Mouse (Mus musculus) small intestine, adult 2 months (tissue): Measurements from ENCODE around the gene Gls2. TPM values are rescaled to one million over a fixed set of nuclear protein-coding genes. Genes with fewer than 3 reads are reported as not detected.
A peak's percentile ranks its signal among the peaks of the same experiment; 100 is the strongest.

Source experiments
- H3K27ac ChIP-seq: fragments of 200-500 bp; 2 replicates; pipeline ENCODE4 v1.5.1; 2012; ENCODE audit warnings: low read depth, low read length, control low read depth, inconsistent platforms; ENCODE audit not compliant: insufficient read depth
- H3K27me3 ChIP-seq: fragments of 200-500 bp; 2 replicates; pipeline ENCODE4 v1.6.1; 2012; ENCODE audit warnings: mild to moderate bottlenecking, moderate library complexity, low read length, inconsistent platforms; ENCODE audit not compliant: control insufficient read depth, insufficient read depth
- H3K36me3 ChIP-seq: fragments of 200-500 bp; 2 replicates; pipeline ENCODE4 v1.6.1; 2012; ENCODE audit warnings: mild to moderate bottlenecking, low read length, control low read depth, inconsistent platforms; ENCODE audit not compliant: control insufficient read depth, insufficient read depth
- H3K4me1 ChIP-seq: fragments of 200-500 bp; 2 replicates; pipeline ENCODE4 v1.6.1; 2012; ENCODE audit warnings: low read length, inconsistent platforms, mixed read lengths; ENCODE audit not compliant: control insufficient read depth, insufficient read depth, insufficient read length
- H3K4me3 ChIP-seq: fragments of 200-500 bp; 2 replicates; pipeline ENCODE4 v1.5.1; 2012; ENCODE audit warnings: low read depth, mild to moderate bottlenecking, control low read depth, inconsistent platforms, low read length, moderate library complexity
- CTCF ChIP-seq: fragments of 200-500 bp; IDR thresholded peaks from 2 replicates; pipeline ENCODE4 v1.5.1; 2012; ENCODE audit warnings: low read depth, mild to moderate bottlenecking, control low read depth, inconsistent platforms, low read length, moderate library complexity, mixed read lengths; ENCODE audit not compliant: insufficient replicate concordance, insufficient read length; ENCODE audit errors: extremely low read depth
- POLR2A ChIP-seq: fragments of 200-500 bp; IDR thresholded peaks from 2 replicates; pipeline ENCODE4 v1.6.1; 2012; ENCODE audit warnings: low read depth, mild to moderate bottlenecking, control low read depth, inconsistent platforms, low read length, moderate library complexity
- WGBS: fragments of 180-500 bp; shearing (Covaris S2); methylation state at CpG from one replicate; pipeline ENCODE4 v1.1.7; 2018; 5-methylcytosine and 5-hydroxymethylcytosine counted together
- polyA plus RNA-seq: library from polyadenylated mRNA; depleted of rRNA; stranded (reverse); fragments of >200 nt; gene quantifications from 2 replicates; pipeline ENCODE4 v1.2.3, GENCODE M21; 2012

The Gls2 gene
- polyA plus RNA-seq, 1 experiment: 7.5 TPM

DNA sequence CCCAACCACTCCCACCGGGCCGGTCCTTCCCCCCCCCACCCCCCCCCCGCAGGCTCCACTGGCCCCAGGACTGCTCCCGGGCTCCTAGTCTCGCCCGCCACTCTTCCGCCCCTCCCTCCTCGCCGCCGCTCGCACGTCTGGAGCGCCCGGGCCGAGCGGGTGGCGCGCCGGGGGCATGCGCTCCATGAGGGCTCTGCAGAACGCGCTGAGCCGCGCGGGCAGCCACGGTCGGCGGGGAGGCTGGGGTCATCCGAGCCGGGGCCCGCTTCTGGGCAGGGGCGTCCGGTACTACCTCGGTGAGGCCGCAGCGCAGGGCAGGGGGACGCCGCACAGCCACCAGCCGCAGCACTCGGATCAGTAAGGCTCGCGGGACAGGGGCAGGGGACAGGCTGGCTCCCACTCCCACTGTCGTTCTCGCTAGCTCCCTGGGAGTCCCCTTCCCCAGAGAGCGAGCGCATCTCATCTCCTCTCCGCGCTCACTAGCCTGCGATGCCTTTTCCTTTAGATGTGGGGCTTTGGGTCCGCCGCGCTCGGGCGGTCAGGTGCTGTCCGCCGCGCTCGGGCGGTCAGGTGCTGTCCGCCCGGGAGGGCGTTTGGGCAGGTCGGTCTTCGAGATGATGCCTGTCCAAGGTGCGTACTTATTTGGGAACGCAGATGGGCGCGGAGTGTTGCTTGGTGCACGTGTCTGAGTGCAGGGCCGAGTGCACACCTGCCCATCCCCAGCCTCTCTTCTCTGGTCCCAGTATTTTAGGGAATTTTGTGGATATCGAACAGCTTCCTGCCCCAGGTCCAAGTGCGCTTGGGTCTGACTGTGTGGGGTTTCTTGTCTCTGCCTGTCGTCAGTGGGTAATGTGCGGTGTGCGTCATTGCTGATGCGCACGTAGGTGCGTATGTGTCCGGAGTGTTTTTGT lies 549 bp downstream of the Gls2 start:
- Histone ChIP-seq H3K4me3 (peak overlapping the region; percentile 68), H3K4me1 (0 out of 2 replicates have a peak, but pooled peaks cover 6% of the 10 kb centered on the region), H3K27ac (no peak overlapping the region), H3K36me3 (no peaks in the 10 kb centered on the region), H3K27me3 (0 out of 2 replicates have a peak, but pooled peaks cover 7% of the 10 kb centered on the region)
- 2% methylated on average over 76 of the region's 79 CpGs for WGBS
- TF ChIP-seq CTCF (no peak), POLR2A (no peak)

GRCm38 (mm10) chr10:128201856-128202255 lies 7.6 kb downstream of the Gls2 start:
- 86% methylated on average over 6 of the region's 6 CpGs for WGBS
- Histone ChIP-seq H3K4me1 (no peaks in the 10 kb centered on the region), H3K4me3 (no peak overlapping the region), H3K27ac (no peak overlapping the region), H3K27me3 (no peaks in the 10 kb centered on the region), H3K36me3 (no peaks in the 10 kb centered on the region)
- TF ChIP-seq POLR2A (no peak), CTCF (no peak)

GRCm38 (mm10) chr10:128204941-128205340 lies 10.7 kb downstream of the Gls2 start:
- Histone ChIP-seq H3K4me1 (no peaks in the 10 kb centered on the region), H3K27me3 (no peaks in the 10 kb centered on the region), H3K4me3 (no peak overlapping the region), H3K27ac (no peak overlapping the region), H3K36me3 (peaks cover 2% of the 10 kb centered on the region; the same call in 1 of the 2 replicates)
- TF ChIP-seq POLR2A (no peak), CTCF (no peak)
- 75% methylated on average over 15 of the region's 15 CpGs for WGBS

DNA sequence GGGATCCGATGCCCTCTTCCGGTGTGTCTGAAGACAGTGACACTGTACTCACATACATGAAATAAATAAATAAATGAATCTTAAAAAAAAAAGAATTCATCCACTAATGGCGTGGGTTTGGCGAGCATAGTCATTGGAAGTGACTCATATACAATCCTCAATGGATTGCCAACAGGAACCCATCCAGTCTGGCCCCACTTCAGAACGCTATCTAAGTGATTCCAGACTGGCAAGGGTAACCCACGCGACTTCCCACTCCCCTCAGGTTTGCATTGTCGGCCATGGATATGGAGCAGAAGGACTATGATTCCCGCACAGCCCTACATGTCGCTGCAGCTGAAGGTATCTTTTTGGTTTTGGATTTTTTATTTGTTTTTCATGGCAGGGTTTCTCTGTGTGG lies 14.1 kb downstream of the Gls2 start:
- H3K4me3 ChIP-seq: no peak overlapping the region

DNA sequence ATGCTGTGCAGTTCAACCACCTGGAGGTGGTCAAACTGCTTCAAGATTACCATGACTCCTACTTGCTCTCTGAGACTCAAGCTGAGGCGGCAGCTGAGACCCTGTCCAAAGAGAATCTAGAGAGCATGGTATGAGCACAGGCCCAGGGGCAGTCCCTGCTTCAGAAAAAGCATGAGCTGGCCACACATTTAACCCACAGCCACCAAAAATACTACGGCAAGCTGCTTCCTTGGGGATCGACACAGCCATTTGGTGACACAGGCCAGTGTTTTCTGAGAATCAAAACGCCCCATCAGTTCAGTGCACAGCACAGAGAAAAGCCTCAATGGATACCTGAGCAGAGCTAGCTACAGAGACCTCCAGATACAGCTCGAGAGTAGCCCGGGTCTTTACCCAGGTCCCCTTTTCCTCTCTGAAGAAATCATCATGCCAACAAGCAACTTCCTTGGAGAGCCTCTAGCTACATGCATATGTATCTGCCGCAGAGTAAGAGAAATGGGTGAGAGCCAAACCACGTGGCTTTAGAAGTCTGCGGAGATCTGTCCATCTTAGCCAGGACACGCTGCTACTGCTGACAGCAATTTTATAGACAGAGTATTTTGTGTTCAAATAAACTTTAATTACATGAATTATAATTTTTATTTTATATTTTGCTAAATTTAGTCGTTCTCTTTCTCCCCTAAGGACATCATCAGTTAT lies 15.2 kb downstream of the Gls2 start:
- H3K4me3 ChIP-seq: no peak overlapping the region
- TF ChIP-seq POLR2A: no peak
- no peak for TF ChIP-seq CTCF
- peaks cover 2% of the 10 kb centered on the region; the same call in 1 of the 2 replicates for H3K36me3 ChIP-seq
- no peak overlapping the region for H3K27ac ChIP-seq
- 93% methylated on average over 11 of the region's 11 CpGs for WGBS
- H3K27me3 ChIP-seq: no peaks in the 10 kb centered on the region
- H3K4me1 ChIP-seq: peaks cover 3% of the 10 kb centered on the region; the same call in 1 of the 2 replicates

More for the DNA sequence above, 14.1 kb downstream of the Gls2 start:
- 91% methylated on average over 10 of the region's 10 CpGs for WGBS
- no peak overlapping the region for H3K27ac ChIP-seq
- peaks cover 2% of the 10 kb centered on the region; the same call in 1 of the 2 replicates for H3K36me3 ChIP-seq
- peaks cover 3% of the 10 kb centered on the region; the same call in 1 of the 2 replicates for H3K4me1 ChIP-seq
- no peaks in the 10 kb centered on the region for H3K27me3 ChIP-seq
- TF ChIP-seq CTCF (no peak), POLR2A (no peak)

GRCm38 (mm10) chr10:128210131-128210530 lies 15.9 kb downstream of the Gls2 start:
- no peaks in the 10 kb centered on the region for H3K27me3 ChIP-seq
- no peak for TF ChIP-seq POLR2A
- H3K27ac ChIP-seq: no peak overlapping the region

DNA sequence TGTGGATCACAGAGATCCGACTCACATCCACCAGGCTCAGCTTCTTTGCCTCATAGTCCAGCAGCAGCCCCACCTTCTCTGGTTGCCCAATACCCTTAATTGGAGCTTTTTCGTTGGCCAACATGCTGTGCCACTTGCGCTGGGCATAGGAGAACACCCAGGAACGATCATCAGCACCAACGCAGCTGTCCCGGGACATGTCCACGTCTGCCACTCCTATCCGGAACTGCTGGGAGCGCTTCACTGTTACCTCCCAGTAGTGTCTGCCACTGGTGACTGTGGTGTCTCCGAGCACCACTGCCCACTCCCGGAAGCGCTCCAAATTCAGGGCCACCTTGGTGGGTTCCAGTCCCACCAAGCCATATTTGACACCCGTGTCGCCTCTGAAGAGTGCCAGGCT lies 16.7 kb downstream of the Gls2 start:
- no peak for TF ChIP-seq POLR2A
- whole genome bisulfite sequencing: 8% methylated on average over 14 of the region's 14 CpGs
- peak overlapping the region; percentile 73 for H3K4me3 ChIP-seq
- H3K36me3 ChIP-seq: peaks cover 2% of the 10 kb centered on the region; the same call in 1 of the 2 replicates
- peaks cover 3% of the 10 kb centered on the region; the same call in 1 of the 2 replicates for H3K4me1 ChIP-seq
- H3K27ac ChIP-seq: no peak overlapping the region
- H3K27me3 ChIP-seq: no peaks in the 10 kb centered on the region

More at GRCm38 (mm10) chr10:128210131-128210530, 15.9 kb downstream of the Gls2 start:
- 82% methylated on average over 2 of the region's 2 CpGs for WGBS
- peaks cover 3% of the 10 kb centered on the region; the same call in 1 of the 2 replicates for H3K4me1 ChIP-seq
- H3K36me3 ChIP-seq: peaks cover 2% of the 10 kb centered on the region; the same call in 1 of the 2 replicates
- no peak overlapping the region for H3K4me3 ChIP-seq
